Mouse (Mus musculus): ENCODE measurements around the gene 1700042G07Rik.
A peak's percentile ranks its signal among the peaks of the same experiment; 100 is the strongest.

1700042G07Rik gene

GRCm38 (mm10) chr4:116173072-116173471, at the start of gene 1700042G07Rik, which contains the start of gene Gm49337:
1700042G07Rik (plus strand) TSS chr4:116173372.
Gm49337 (plus strand) TSS chr4:116173384.
- no peak for DNase-seq

- DNase-seq = peak; percentile 89 to 90
These were observed 49.3 kb upstream of the 1700042G07Rik start, which contains the start of the genes Rad54l and Pomgnt1 for GRCm38 (mm10) chr4:116123602-116124519. Rad54l (minus strand) TSS chr4:116123690. Pomgnt1 (plus strand) TSS chr4:116123840.

GRCm38 (mm10) chr4:116125803-116126386, 47.3 kb upstream of the 1700042G07Rik start:
- DNase-seq = no peak

GRCm38 (mm10) chr4:116127956-116128355, 45.2 kb upstream of the 1700042G07Rik start:
- DNase-seq = no peak

GRCm38 (mm10) chr4:116133126-116133525, 40.0 kb upstream of the 1700042G07Rik start:
- no peak for DNase-seq

- no peak for DNase-seq
These were observed 38.2 kb upstream of the 1700042G07Rik start for GRCm38 (mm10) chr4:116134990-116135389.

GRCm38 (mm10) chr4:116137421-116137996, 35.7 kb upstream of the 1700042G07Rik start:
- no peak for DNase-seq

- DNase-seq = no peak
These were observed 32.2 kb upstream of the 1700042G07Rik start for GRCm38 (mm10) chr4:116140801-116141574.

- no peak for DNase-seq
These were observed 31.4 kb upstream of the 1700042G07Rik start for GRCm38 (mm10) chr4:116141736-116142135.

- DNase-seq = no peak
These were observed 30.9 kb upstream of the 1700042G07Rik start for GRCm38 (mm10) chr4:116142269-116142668.

GRCm38 (mm10) chr4:116143317-116143811, 29.8 kb upstream of the 1700042G07Rik start:
- DNase-seq = peak; percentile 38 to 45

- peak; percentile 72 to 85 for DNase-seq
These were observed 29.1 kb upstream of the 1700042G07Rik start for GRCm38 (mm10) chr4:116143891-116144717.

- no peak for DNase-seq
These were observed 23.4 kb upstream of the 1700042G07Rik start for GRCm38 (mm10) chr4:116149812-116150155.

- DNase-seq = peak; percentile 66 to 89
These were observed 22.9 kb upstream of the 1700042G07Rik start for GRCm38 (mm10) chr4:116150156-116150861.

- no peak for DNase-seq
These were observed 22.3 kb upstream of the 1700042G07Rik start for GRCm38 (mm10) chr4:116150862-116151221.

GRCm38 (mm10) chr4:116151238-116151637, 21.9 kb upstream of the 1700042G07Rik start, which contains the start of gene Lurap1:
Lurap1 (minus strand) TSS chr4:116151338.
- DNase-seq = no peak

GRCm38 (mm10) chr4:116152702-116153101, 20.5 kb upstream of the 1700042G07Rik start:
- no peak for DNase-seq

- DNase-seq = peak; percentile 47 to 60
These were observed 15.3 kb upstream of the 1700042G07Rik start for GRCm38 (mm10) chr4:116157882-116158281.

GRCm38 (mm10) chr4:116159912-116160311, 13.3 kb upstream of the 1700042G07Rik start:
- DNase-seq = peak in 1 of 2 experiments; percentile 64

- DNase-seq = no peak
These were observed 12.4 kb upstream of the 1700042G07Rik start for GRCm38 (mm10) chr4:116160769-116161168.

GRCm38 (mm10) chr4:116162142-116162541, 11.0 kb upstream of the 1700042G07Rik start:
- DNase-seq = peak; percentile 65

Measured in kidney, postnatal 36 days (tissue).